Mouse (Mus musculus) embryonic facial prominence, embryonic 12.5 days (tissue): ENCODE measurements around the gene Majin. TPM values are rescaled to one million over a fixed set of nuclear protein-coding genes. Genes with fewer than 3 reads are reported as not detected.

Experiments used
- ATAC-seq: fragments of 200-750 bp; cut with Nextera tagmentation; 2 replicates; pipeline ENCODE4 v1.8.0; 2017; ENCODE audit not compliant: insufficient number of reproducible peaks, insufficient read depth, low FRiP score, low TSS enrichment
- H3K27ac ChIP-seq: fragments of 300-500 bp; sonication (generic); 2 replicates; pipeline ENCODE4 v1.5.1; 2016; ENCODE audit warnings: mild to moderate bottlenecking
- H3K27me3 ChIP-seq: fragments of 300-500 bp; sonication (generic); 2 replicates; pipeline ENCODE4 v1.6.1; 2016; ENCODE audit warnings: mild to moderate bottlenecking, moderate library complexity
- H3K36me3 ChIP-seq: fragments of 300-500 bp; sonication (generic); 2 replicates; pipeline ENCODE4 v1.6.1; 2016; ENCODE audit warnings: mild to moderate bottlenecking
- H3K4me1 ChIP-seq: fragments of 300-500 bp; sonication (generic); 2 replicates; pipeline ENCODE4 v1.6.1; 2016
- H3K4me2 ChIP-seq: fragments of 300-500 bp; sonication (generic); replicated peaks from 2 replicates; pipeline ENCODE4 v1.6.1; 2016; ENCODE audit warnings: mild to moderate bottlenecking, moderate library complexity
- H3K4me3 ChIP-seq: fragments of 300-500 bp; sonication (generic); 2 replicates; pipeline ENCODE4 v1.5.1; 2016; ENCODE audit warnings: mild to moderate bottlenecking
- H3K9ac ChIP-seq: fragments of 300-500 bp; sonication (generic); 2 replicates; pipeline ENCODE4 v1.6.1; 2016; ENCODE audit warnings: mild to moderate bottlenecking, moderate library complexity
- H3K9me3 ChIP-seq: fragments of 300-500 bp; sonication (generic); 2 replicates; pipeline ENCODE4 v1.6.1; 2016; ENCODE audit warnings: mild to moderate bottlenecking, moderate library complexity
- WGBS: fragments of 180-500 bp; shearing (Covaris S2); methylation state at CpG from one replicate; pipeline ENCODE4 v1.1.7; 2016; 5-methylcytosine and 5-hydroxymethylcytosine counted together
- polyA plus RNA-seq: library from polyadenylated mRNA; unstranded; fragments of >200 nt; fragmentation: Nextera tagmentation; extraction: Ambion mirVana; gene quantifications from 2 replicates; pipeline ENCODE4 v1.2.1, GENCODE M21; 2016

Gene Majin
- polyA plus RNA-seq, 1 experiment from 2014 or later: not detected

DNA sequence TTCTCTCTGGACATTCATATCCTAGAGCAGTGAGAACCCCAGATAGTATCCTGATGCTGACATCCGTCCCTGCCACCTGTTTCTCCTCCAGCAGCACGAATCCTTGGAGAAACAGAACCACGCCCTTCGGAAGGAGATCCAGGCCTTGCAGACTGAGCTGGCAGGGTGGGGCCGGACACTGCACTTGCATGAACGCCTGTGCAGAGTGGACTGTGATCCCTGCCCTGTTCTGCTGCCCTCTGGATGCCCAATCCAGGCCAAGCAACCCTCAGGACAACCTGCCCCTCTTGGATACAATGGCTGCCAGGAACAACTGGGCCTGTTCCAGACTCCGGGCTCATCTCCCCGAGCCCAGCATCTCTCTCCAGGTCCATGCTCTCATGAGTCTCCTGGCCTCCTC lies 13.0 kb upstream of the Majin start:
- Histone ChIP-seq H3K27me3 (no peaks in the 10 kb centered on the region), H3K9me3 (no peaks in the 10 kb centered on the region), H3K4me2 (no peak overlapping the region), H3K9ac (no peak overlapping the region), H3K27ac (no peak overlapping the region), H3K4me1 (peaks cover 2% of the 10 kb centered on the region; the same call in 1 of the 2 replicates), H3K4me3 (no peak overlapping the region), H3K36me3 (no peaks in the 10 kb centered on the region)
- ATAC-seq: no peak
- WGBS: 79% methylated on average over 8 of the region's 8 CpGs

- H3K4me2 ChIP-seq: no peak overlapping the region
- no peak overlapping the region for H3K9ac ChIP-seq
- H3K9me3 ChIP-seq: no peaks in the 10 kb centered on the region
- no peak for ATAC-seq
- H3K36me3 ChIP-seq: no peaks in the 10 kb centered on the region
- H3K27me3 ChIP-seq: no peaks in the 10 kb centered on the region
- 35% methylated on average over 5 of the region's 5 CpGs for WGBS
- no peak overlapping the region for H3K27ac ChIP-seq
- H3K4me1 ChIP-seq: peaks cover 2% of the 10 kb centered on the region; the same call in 1 of the 2 replicates
- no peak overlapping the region for H3K4me3 ChIP-seq
Observed at GRCm38 (mm10) chr19:6174771-6175170, 9.4 kb upstream of the Majin start.

DNA sequence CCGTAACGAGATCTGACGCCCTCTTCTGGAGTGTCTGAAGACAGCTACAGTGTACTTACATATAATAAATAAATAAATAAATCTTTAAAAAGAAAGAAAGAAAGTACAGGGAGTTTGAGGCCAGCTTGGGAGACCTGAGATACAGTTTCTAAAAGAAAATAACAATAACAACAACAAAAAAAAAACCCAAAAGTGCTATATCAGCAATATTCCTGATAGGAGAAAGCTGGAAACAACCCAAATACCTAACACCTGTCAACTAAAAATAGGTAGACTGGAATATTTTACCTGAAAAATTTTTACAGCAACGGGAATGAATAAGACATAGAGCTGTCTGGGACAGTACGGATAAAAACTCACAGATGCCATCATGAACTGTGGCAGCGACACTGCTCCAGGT lies 5.4 kb upstream of the Majin start:
- 90% methylated on average over 6 of the region's 6 CpGs for WGBS
- H3K4me1 ChIP-seq: peaks cover 2% of the 10 kb centered on the region; the same call in 1 of the 2 replicates
- no peaks in the 10 kb centered on the region for H3K27me3 ChIP-seq
- no peak overlapping the region for H3K27ac ChIP-seq
- no peak overlapping the region for H3K4me2 ChIP-seq
- H3K9ac ChIP-seq: no peak overlapping the region
- no peak overlapping the region for H3K4me3 ChIP-seq
- ATAC-seq: no peak
- H3K9me3 ChIP-seq: no peaks in the 10 kb centered on the region
- H3K36me3 ChIP-seq: no peaks in the 10 kb centered on the region

- ATAC-seq: no peak
- 14% methylated on average over 5 of the region's 5 CpGs for WGBS
- Histone ChIP-seq H3K27ac (no peak overlapping the region), H3K9ac (no peak overlapping the region), H3K36me3 (no peaks in the 10 kb centered on the region), H3K27me3 (no peaks in the 10 kb centered on the region), H3K4me1 (no peaks in the 10 kb centered on the region), H3K9me3 (no peaks in the 10 kb centered on the region), H3K4me2 (no peak overlapping the region), H3K4me3 (no peak overlapping the region)
Observed at GRCm38 (mm10) chr19:6181629-6182028, 2.6 kb upstream of the Majin start.

DNA sequence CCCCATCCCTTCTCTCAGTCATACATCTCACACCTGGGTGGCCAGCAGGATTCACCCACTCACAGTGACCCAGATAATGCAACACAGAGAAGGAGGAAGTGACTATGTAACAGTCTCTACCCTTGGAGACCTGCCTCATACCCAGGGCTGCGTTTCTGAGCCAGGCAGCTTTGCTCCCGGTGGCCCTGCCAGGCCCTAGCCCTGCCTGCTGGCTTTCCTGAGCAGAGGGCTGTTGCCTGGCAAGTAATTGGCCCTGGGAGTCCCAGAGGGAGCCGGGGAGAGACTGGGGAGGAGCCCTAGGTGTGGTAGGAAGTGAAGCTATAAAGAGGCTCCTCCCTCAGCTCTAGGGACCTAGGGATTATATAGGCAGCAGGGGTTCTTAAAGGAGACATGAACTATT lies 1.7 kb upstream of the Majin start:
- Histone ChIP-seq H3K27me3 (no peaks in the 10 kb centered on the region), H3K4me3 (no peak overlapping the region), H3K27ac (no peak overlapping the region), H3K9me3 (no peaks in the 10 kb centered on the region), H3K4me1 (no peaks in the 10 kb centered on the region), H3K36me3 (no peaks in the 10 kb centered on the region), H3K4me2 (no peak overlapping the region), H3K9ac (no peak overlapping the region)
- WGBS: 3% methylated on average over 3 of the region's 3 CpGs
- 0 out of 2 replicates have a peak, but pooled peaks have one; percentile 47 for ATAC-seq

GRCm38 (mm10) chr19:6204265-6204664 lies 20.1 kb downstream of the Majin start:
- Histone ChIP-seq H3K4me3 (no peak overlapping the region), H3K9ac (no peak overlapping the region), H3K27ac (no peak overlapping the region), H3K4me1 (no peaks in the 10 kb centered on the region), H3K9me3 (no peaks in the 10 kb centered on the region), H3K36me3 (no peaks in the 10 kb centered on the region), H3K27me3 (no peaks in the 10 kb centered on the region), H3K4me2 (no peak overlapping the region)
- no peak for ATAC-seq
- WGBS: 81% methylated on average over 2 of the region's 2 CpGs

DNA sequence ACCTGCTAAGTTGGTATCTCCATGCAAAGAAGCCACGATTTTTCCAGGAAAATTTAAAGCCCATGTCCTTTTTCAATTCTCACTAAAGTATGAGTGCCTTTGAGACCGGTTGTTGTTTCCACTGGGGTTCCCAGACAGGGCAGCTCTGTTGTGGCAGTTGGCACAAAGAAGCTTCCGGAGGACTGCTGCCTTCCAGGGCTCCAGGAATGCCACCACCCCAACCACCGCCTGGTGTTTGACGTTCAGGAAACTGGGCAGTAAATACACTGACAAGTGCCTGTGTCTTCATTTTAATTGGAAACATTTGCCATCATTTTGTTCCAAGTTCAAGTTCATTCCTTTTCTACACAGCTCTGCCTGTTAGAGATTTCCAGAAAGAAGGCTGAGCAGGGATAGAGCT lies 22.5 kb downstream of the Majin start:
- WGBS: 59% methylated on average over 5 of the region's 5 CpGs
- Histone ChIP-seq H3K27me3 (no peaks in the 10 kb centered on the region), H3K27ac (no peak overlapping the region), H3K4me1 (no peaks in the 10 kb centered on the region), H3K4me3 (no peak overlapping the region), H3K9me3 (no peaks in the 10 kb centered on the region), H3K9ac (no peak overlapping the region), H3K4me2 (no peak overlapping the region), H3K36me3 (no peaks in the 10 kb centered on the region)
- ATAC-seq: no peak

- H3K27ac ChIP-seq: no peak overlapping the region
- ATAC-seq: no peak
- H3K9ac ChIP-seq: no peak overlapping the region
- no peaks in the 10 kb centered on the region for H3K27me3 ChIP-seq
- H3K4me3 ChIP-seq: no peak overlapping the region
- no peaks in the 10 kb centered on the region for H3K9me3 ChIP-seq
- no peaks in the 10 kb centered on the region for H3K36me3 ChIP-seq
- 0 out of 2 replicates have a peak, but pooled peaks cover 5% of the 10 kb centered on the region for H3K4me1 ChIP-seq
- 87% methylated on average over 6 of the region's 6 CpGs for WGBS
- no peak overlapping the region for H3K4me2 ChIP-seq
Observed at GRCm38 (mm10) chr19:6216046-6216705, 32.0 kb downstream of the Majin start.

DNA sequence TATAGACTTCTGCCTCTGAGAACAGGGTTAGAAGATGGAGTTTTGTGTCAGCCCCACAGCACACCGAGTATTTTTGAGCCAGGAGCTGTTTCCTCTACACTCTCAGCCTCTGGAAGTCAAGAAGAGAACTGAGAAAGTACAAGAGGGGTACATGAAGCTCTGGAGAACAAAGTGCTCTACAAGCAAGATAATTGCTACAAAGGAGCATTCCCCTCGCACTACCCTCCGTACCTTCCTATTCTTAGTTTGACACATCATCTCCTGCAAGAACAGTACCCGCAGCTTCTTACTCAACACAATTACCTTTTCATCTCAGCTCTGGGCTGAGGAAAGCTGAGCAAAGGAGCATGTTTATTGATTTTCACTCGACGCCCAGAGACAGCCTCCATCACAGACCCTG lies 34.4 kb downstream of the Majin start:
- no peaks in the 10 kb centered on the region for H3K27me3 ChIP-seq
- H3K4me3 ChIP-seq: no peak overlapping the region
- no peak for ATAC-seq
- no peak overlapping the region for H3K9ac ChIP-seq
- H3K4me1 ChIP-seq: 0 out of 2 replicates have a peak, but pooled peaks cover 5% of the 10 kb centered on the region
- WGBS: 71% methylated on average over 6 of the region's 6 CpGs
- no peaks in the 10 kb centered on the region for H3K36me3 ChIP-seq
- no peaks in the 10 kb centered on the region for H3K9me3 ChIP-seq
- no peak overlapping the region for H3K27ac ChIP-seq
- H3K4me2 ChIP-seq: no peak overlapping the region

DNA sequence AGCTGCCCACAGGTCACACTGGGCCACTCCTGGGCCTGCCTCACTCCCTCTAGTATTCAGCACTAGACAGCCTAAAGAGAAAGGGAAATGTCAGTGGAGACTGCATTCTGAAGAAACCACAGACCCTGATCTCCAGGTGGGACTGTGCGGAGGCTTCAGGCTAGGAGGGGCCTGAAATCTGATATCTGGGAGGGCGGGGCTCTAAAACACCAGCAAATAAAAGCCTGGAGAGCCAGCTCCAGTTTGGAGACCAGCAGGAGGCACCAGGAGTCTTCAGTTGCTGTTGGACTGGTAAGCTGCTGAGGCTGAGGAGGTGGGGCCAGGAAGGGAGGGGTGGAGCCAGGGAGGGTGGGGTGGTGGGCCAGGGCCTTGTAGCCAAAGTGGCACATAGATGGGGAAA lies 41.9 kb downstream of the Majin start, which contains the start of gene Gpha2:
TSS of gene Gpha2 (plus strand) at position 246 of the 400 bp plus-strand sequence.
- no peaks in the 10 kb centered on the region for H3K9me3 ChIP-seq
- peaks cover 36% of the 10 kb centered on the region for H3K36me3 ChIP-seq
- WGBS: 10% methylated on average over 2 of the region's 2 CpGs
- ATAC-seq: peak; percentile 58; the same call in 1 of the 2 replicates
- H3K4me3 ChIP-seq: no peak within 1 kb of the TSS
- no peaks in the 10 kb centered on the region for H3K27me3 ChIP-seq
- no peak within 1 kb of the TSS for H3K9ac ChIP-seq
- H3K4me1 ChIP-seq: peaks cover 5% of the 10 kb centered on the region; the same call in 1 of the 2 replicates
- H3K4me2 ChIP-seq: no peak within 1 kb of the TSS
- H3K27ac ChIP-seq: peak within 1 kb of the TSS; percentile 65; the same call in 1 of the 2 replicates

DNA sequence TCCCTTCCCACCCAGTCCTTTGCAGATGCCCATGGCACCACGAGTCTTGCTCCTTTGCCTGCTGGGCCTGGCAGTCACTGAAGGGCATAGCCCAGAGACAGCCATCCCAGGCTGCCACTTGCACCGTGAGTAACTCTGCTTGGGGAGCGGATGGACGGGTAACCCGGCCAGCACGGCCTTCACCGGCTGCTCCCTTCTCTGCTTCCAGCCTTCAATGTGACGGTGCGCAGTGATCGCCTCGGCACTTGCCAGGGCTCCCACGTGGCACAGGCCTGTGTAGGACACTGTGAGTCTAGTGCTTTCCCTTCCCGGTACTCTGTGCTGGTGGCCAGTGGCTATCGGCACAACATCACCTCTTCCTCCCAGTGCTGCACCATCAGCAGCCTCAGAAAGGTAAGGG lies 42.6 kb downstream of the Majin start:
- Histone ChIP-seq H3K9ac (no peak overlapping the region), H3K4me3 (no peak overlapping the region), H3K27me3 (no peaks in the 10 kb centered on the region), H3K27ac (no peak overlapping the region), H3K4me1 (peaks cover 5% of the 10 kb centered on the region; the same call in 1 of the 2 replicates), H3K4me2 (no peak overlapping the region), H3K9me3 (no peaks in the 10 kb centered on the region), H3K36me3 (peaks cover 42% of the 10 kb centered on the region)
- 89% methylated on average over 14 of the region's 14 CpGs for WGBS
- ATAC-seq: 0 out of 2 replicates have a peak, but pooled peaks have one; percentile 13

- no peak overlapping the region for H3K4me2 ChIP-seq
- WGBS: 93% methylated on average over 4 of the region's 4 CpGs
- no peak overlapping the region for H3K9ac ChIP-seq
- no peaks in the 10 kb centered on the region for H3K27me3 ChIP-seq
- no peak for ATAC-seq
- H3K4me3 ChIP-seq: no peak overlapping the region
- H3K4me1 ChIP-seq: peaks cover 5% of the 10 kb centered on the region; the same call in 1 of the 2 replicates
- peaks cover 48% of the 10 kb centered on the region for H3K36me3 ChIP-seq
- no peak overlapping the region for H3K27ac ChIP-seq
- H3K9me3 ChIP-seq: no peaks in the 10 kb centered on the region
Observed at GRCm38 (mm10) chr19:6227864-6228263, 43.7 kb downstream of the Majin start.
